Mouse (Mus musculus) cerebellum, adult 11-12 months (tissue): ENCODE measurements around the gene Zfp444.
"Not testable (repeated sequence)": the region's sequence is repeated elsewhere in the genome, so short reads cannot be mapped to it uniquely, and the experiment has no call there.

Experiments
- DNase-seq: peaks from one replicate; pipeline ENCODE4 v3.0.0; 2022

Zfp444 gene

DNA sequence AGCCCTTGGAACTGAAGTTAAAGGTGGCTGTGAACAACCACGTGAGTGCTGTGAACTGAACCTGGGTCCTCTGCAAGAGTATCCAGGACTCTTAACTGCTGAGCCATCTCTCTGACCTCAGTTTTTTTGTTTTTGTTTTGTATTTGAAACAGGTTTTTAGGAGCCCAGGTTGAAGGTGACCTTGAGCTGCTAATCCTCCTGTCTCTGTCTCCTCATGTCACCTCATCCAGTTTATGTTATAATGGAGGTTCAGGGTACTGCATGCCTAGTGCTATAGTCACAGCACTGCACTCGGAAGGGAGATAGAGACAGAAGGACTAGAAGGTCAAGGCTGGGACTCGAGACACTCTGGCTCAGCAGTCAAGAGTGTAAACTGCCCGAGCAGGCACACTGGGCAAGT lies 9.9 kb upstream of the Zfp444 start:
- DNase-seq: no peak

DNA sequence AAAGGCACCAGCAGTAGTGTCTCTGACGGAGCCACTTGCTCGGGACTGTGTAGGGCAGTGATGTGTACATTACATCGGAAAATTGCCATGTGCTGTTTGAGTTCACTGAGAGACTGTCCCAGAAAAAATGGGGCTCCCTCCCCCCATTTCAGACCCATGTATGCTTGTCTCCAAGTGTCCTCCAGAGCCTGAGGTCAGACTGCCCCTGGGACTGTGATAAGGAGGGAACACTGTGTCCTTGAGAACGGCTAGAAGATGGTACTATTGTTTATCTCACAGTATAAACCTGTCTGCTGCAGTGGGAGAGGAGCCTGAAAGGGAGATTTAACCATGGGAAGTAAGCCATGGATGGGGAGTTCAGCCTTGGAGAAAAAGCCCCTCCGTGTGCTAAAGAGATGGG lies 7.4 kb upstream of the Zfp444 start:
- DNase-seq: no peak

DNA sequence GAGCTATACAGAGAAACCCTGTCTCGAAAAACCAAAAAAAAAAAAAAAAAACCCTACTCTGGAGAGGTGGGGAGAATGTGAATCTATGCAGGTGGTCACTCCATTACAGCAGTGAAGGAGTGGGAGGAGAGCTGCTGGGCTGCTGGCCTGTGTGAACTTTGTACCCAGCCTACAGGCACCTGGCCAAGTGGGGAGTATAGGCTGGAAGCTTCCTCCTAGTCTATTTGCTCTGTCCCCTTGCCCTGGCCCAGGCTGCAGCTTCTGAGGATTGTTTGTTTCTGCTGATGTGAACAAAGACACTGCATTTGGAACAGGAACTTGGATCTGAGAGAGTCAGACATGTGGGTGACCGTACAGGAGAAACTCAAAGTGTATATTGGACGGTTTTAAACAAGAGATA lies 2.6 kb upstream of the Zfp444 start:
- DNase-seq: no peak

DNA sequence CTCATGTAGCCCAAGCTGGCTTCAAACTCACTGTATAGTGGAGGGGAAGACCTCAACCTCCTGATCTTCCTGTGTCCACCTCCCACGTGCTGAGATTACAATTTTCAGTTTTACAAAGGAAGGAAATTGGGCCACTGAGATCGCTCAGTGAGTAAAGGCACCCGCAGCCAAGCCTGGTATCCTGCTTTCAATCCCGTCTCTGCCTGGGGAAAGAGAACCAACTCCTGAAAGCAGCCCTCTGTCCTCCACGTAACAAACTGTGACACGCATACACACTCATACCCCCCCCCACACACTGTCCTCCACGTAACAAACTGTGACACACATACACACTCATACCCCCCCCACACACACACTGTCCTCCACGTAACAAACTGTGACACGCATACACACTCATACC lies 1.6 kb upstream of the Zfp444 start:
- no peak for DNase-seq

DNA sequence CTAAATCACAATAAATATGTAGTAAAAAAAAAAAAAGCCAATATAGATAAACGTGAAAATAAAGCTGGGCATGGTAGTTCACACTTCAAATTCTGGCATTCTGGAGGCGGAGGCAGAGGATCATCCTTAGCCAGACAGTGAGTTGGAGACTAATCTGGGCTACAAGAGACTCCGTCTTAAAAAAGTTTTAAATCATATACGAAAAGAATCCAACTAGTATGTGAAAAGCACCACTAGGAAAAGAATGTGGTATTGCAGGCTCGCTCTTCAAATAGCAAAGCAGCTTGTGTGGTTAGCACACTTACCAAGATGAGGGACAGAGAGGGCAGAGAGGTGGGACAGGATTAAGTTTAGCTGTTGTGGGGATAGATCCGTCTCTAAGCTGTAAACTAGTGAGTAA lies 1.2 kb upstream of the Zfp444 start:
- no peak for DNase-seq

DNA sequence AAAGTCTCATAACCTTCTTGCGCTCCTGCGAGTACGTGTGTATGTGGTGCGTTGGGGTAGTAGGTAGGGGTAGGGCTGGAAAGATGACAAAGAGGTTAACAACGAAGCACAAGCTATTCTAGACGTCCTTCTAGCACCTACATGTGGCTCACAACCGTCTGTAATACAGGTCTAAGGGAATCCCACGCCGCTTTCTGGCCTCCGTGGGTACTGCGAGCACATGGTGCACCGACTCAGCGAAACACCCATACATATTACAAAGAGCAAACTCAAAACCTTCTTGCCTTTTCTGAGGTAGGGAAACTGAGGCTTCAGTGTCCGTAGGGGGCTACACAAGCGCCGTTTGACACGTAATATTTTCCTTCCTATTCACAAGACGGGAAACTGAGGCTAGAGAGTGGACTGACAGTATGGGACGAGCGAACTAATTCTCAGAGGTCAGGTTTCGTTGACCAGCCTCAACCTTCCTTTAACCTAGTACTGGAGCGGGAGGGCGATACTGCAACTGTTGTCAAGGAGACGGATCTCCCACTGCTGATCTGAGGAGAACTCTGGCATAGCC lies 501 bp upstream of the Zfp444 start:
- peak; percentile 80 for DNase-seq

DNA sequence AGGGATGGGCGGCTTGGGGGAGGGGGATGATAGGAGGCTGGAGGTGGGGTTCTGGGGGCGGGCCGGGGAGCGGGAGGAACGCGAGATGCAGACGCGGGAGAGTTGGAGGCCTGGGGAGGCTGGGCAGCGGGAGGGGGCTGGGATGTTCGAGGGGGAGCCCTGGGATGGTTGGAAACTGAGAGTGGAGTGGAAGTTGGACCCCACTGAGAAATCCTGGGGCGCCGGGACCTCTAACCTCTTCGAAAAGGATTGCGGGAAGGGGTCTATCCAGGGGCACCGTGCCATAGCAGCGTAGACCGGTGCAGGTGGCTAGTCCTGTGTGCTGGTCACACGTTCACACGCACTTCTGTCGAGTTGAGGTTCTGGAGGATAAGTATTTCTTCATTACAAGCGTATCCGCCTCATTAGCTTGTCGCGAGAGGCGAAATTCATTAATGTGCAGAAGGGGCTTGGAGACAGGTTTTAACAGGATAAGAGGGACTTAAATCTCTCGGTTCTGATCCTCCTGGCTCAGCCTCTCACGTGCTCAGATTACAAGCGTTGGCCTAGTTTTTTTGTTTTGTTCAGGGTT lies 733 bp downstream of the Zfp444 start:
- peak; percentile 85 for DNase-seq

DNA sequence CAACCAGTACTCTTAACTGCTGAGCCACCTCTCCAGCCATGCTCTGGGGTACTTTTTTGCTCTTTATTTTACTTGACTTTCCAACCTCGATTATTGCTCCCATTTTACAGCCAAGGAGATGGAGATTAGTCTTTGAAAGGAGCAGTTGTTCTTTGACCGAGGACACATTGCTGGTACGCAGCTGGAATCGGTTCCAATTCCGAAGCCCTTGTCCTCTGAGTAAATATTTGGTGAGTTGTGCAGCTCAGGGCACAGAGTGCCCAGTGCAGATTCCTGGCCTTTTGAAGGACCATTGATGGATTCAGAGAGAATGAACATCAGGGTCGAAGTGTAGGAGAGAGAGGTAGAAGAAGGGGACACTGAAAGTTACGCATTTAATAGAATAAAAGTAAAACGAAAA lies 1.8 kb downstream of the Zfp444 start:
- no peak for DNase-seq

DNA sequence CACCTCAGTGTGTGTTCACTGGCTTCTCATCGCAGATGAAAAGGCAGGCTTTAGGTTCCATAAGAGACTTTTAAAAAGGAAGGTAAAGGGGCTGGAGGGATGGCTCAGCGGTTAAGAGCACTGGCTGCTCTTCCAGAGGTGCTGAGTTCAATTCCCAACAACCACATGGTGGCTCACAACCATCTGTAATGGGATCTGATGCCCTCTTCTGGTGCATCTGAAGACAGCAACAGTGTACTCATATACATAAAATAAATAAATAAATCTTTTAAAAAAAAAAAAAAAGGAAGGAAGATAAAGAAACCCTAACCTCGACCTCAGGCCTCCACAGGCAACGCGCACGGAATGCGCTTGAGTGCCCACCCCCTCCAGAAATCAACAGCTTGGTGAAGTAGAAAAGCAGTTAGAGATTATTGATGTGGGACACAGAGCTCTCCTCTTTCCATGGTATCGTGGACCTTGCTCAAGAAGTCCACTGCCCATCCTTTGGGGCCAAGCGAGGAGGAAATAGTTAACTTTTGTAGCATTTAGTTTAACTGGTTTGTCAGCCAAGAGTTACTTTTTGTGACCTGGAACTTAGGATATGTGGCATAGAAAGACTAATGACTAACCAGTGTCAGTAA lies 2.5 kb downstream of the Zfp444 start:
- DNase-seq: not testable (repeated sequence)

DNA sequence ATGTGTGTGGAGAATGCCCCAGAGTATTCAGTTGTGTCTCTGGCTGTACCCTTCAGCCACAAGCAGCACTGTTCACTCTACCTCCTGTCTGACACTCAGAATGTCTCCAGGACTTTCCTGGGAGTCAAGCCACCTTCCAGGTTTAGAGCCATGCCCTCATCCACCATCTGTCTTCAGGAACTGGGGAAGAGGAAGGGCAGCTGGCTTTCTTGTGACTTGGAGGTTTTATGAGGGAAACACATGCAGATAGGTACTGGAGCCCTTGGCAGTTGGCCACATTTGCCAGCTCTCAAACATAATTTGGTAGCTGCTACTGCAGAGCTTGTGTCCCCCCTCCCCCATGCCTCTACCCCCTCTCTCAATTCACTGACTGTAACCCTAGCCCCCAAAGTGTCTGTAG lies 7.0 kb downstream of the Zfp444 start:
- DNase-seq: peak; percentile 86

DNA sequence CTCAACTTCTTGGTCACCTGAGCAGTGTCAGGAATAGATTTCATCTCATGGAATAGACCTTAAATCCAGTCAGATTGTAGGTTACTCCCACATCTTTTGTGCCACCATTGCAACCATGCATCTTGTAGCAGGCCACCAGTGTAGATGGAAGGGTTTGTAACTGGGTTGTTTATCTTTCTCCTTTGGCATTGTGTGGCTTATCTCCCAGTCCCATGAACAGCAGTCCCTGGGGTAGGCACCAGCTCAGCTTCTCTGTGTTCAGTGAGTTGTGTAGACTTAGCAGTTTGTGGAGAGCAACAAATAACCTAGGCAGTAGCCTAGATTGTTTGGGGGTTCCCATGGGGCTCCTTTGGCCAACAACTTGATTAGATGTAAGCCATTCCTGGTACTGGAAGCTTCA lies 10.9 kb downstream of the Zfp444 start:
- DNase-seq: no peak

DNA sequence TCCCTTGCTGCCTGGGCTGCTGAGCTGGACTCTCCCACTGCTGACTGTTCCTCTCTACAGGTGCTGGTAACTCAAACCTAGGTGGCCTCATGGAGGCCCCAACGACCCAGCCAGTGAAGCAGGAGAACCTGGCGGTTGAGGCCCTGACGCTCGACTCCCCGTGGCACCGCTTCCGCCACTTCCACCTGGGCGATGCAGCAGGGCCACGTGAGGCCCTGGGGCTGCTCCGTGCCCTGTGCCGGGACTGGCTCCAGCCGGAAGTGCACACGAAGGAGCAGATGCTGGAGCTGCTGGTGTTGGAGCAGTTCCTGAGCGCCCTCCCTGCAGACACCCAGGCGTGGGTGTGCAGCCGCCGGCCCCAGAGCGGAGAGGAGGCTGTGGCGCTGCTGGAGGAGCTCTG lies 11.8 kb downstream of the Zfp444 start:
- DNase-seq: peak; percentile 89

DNA sequence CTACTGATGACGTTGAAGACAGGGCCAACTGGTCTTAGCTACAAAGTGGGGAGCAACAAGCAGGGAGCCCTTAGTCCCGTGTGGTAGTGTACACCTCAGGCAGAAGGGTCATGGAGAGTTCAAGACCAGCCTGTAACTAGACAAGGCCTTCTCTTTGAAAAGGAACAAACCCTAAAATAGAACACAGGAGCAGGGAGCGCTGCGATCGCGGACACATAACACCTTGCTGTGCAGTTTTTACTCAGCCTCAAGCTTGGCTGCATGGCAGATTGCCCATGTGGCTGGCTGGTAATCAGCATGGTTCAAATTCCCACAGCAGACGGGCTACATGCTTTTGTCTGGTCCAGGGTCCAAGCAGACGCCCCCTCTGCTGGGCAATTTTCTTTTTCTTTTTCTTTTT lies 12.5 kb downstream of the Zfp444 start:
- DNase-seq: peak; percentile 75

DNA sequence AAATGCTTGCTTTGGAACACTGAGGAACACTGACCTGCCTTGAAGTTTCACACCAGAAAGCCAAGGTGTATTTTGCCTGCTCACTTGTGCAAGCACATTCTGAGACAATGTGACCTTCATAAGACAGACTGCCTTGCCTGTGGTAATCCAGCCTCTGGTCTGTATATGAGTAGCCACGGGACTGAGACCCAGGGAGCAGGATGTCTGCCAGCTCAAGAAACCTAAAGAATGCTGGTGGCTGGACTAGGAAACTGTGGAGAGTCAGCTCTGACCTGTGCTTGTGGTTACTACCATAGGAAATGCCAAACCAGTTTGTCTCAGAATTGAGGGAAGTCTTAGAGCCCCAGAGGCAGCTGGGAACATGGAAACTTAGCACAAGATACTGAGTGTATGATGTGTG lies 13.4 kb downstream of the Zfp444 start:
- DNase-seq: peak; percentile 18

DNA sequence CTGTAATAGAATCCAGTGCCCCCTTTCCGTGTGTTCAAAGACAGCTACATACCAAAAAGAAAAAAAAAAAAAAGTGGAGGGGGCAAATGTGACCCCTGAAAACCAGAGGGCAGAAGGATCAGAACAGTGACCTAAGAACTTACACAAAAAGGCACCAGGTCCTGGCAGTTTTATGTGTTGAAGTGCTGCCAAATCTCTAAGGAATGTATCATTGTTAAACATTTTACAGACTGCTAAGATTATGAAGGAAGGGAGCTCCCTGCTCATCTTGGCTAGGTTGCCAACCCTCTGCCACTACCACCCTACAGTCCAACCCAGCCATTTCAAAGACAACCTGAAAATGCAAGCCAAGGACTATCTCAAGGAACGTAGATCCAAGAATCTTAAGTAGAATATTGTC lies 14.2 kb downstream of the Zfp444 start:
- DNase-seq: peak; percentile 14

DNA sequence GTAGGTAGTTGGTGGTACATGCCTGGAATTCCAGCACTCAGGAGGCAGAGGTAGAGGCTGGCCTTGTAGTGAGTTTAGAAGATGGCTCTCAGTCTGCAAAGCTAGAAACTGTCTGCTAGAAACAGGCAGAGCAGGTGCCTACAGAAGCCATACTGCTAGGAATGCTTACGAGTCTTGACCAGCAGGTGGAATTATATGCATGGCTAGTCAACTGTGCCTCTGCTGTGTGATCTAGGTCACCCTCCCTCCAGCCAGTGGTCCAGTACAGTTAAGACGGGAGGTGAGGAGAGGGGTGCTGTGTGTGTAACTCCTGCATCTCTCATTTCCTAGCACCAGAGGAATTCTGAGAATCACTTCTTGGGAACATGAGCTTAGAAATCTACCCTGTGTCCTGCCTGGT lies 14.7 kb downstream of the Zfp444 start:
- peak; percentile 14 for DNase-seq

DNA sequence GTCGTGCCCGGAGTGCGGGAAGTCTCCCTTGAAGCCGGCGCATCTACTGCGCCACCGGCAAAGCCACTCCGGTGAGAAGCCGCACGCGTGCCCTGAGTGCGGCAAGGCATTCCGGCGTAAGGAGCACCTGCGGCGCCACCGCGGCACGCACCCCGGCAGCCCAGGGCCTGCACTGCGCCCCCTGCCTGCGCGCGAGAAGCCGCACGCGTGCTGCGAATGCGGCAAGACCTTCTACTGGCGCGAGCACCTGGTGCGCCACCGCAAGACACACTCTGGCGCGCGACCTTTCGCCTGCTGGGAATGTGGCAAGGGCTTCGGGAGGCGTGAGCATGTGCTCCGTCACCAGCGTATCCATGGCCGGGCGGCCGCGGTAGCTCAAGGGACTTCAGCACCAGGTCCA lies 17.5 kb downstream of the Zfp444 start:
- DNase-seq: peak; percentile 62

DNA sequence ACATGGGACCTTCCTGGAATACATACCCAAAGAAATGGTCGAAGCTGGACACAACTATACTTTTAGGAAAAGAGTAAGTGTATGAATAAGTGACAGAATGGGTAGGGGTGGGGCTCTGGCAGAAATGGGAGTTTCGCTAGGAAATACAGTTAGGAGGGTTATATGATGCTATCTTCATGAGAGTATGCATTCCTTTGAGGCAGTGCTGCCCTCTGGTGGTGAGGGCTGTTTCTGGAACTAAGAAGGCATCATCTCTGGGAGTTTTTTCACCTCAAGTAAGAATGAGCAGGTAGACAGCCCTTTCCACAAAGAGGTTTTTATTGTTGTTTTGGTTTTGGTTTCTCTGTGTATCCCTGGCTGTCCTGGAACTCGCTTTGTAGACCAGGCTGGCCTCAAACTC lies 19.4 kb downstream of the Zfp444 start:
- DNase-seq: peak; percentile 69

DNA sequence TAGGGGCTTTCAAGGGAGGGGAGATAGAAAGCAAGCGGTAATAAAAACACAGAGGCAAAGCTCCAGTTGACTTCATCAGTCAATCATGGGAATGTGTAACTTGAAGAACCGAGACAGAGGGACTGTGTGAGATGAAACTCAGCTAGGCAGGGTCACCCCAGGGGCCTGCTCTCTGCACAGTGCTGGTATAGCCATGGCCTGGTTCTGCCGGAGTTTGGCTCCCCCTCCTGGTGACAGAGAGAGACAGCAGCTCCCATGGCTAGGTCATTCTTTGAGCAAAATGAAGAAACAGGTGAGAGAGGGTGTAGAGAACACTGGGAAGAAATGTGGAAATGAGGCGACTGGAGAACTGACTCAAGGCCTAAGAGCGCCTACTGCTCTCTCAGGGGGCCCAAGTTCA lies 22.1 kb downstream of the Zfp444 start:
- DNase-seq: peak; percentile 56

DNA sequence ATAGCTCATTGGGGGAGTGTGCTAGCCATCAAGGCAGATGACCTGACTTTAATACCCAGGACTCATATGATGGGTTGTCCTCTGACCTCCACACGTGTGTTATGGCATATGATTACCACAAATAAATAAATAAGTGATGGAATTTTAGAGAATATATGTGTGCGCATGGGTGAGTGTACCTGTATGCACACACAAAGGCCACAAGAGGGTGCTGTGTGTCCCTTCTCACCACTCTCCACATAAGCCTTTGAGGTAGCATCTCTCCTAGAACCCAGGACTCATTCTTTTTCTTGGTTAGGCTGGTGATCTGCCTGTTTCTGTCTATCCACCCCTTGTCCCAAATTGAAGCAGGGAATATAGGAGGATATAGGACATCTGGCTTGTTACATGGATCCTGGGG lies 23.8 kb downstream of the Zfp444 start:
- no peak for DNase-seq

DNA sequence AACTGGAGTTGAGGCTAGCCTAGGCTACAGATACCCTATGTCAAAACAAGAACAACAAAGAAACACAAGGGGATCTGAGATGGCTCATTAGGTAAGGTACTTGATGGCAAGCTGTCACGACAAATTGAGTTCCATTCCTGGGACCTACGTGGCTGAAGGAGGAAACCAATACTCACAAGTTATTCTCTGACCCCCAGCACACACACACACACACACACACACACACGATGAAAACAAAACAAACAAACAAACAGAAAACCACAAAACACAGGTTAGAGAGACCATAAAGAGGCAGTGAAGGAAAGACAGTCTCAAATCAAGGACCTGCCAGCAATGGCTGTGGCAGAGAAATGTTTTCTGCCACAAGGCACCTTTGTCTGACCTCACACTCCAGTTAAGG lies 24.8 kb downstream of the Zfp444 start, which contains the start of gene Galp:
TSS of gene Galp (plus strand) at position 301 of the 400 bp plus-strand sequence.
- no peak for DNase-seq

DNA sequence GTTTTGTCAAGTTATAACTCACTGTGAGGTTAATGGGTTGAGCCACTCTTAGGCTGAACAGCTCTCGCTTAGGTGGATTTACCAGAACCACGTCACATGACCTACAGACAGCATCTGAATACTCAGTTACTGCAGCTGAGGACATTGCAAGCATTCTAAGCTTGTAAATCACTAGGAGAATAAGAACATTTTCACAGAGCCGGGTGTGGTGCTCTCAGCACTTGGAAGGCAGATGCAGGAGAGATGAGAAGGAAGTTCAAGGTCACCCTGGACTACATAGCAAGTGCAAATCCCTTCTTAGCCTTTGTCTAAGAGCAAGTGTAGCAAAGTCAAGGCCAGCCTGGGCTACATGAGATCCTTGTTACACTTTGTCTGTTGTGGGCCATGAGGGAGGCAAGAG lies 32.2 kb downstream of the Zfp444 start:
- DNase-seq: no peak

DNA sequence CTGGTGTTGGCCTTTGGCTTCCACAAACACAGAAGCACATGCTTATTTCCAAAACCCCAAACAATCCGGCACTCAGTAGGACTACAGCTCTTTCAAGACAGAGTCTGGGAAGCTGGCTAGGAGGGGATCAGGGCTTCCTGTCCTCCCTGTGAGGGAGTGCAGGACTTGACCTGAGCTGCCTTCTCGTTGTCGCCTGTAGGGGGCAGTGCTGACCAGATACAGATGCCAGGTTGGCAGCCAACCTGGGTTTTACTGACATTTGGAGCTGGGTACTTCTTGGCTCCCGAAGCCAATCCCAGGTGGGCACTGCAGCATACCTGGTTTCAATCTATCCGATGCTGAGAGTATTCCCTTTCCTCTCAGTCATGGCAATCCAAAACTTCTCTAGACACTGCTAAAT lies 41.1 kb downstream of the Zfp444 start:
- DNase-seq: no peak

DNA sequence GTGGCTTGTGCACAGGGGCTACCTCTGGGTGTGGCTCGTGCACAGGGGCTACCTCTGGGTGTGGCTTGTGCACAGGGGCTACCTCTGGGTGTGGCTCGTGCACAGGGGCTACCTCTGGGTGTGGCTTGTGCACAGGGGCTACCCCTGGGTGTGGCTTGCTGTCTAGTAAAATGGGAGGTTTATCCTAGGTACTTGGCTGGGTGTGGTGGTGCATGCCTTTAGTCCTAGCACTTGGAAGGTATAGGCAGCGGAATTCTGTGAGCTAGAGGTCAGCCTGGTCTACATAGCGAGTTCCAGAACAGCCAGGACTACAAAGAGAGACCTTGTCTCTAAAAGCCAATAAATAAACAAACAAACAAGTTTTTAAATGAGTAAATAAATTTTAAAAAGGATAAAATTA lies 42.7 kb downstream of the Zfp444 start:
- not testable (repeated sequence) for DNase-seq

DNA sequence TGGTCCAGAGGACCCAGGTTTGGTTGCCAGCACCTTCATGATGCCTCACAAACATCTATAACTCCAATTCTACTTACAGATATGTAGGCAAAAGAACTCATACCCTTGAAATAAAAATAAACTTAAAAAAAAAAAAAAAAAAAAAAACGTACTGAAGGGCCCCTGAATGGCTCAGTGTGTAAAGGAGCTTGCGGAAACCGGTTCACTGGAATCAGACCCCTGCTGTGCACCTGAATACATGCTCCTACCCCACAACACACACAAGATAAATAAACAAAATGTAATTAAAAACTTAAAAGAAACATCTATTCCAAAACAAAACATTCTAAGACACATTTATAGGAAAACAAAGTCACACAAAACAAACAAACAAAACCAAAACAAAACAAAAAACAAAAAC lies 48.1 kb downstream of the Zfp444 start:
- no peak for DNase-seq
